Mouse (Mus musculus) adrenal gland, adult 18-20 months (tissue): ENCODE data around the gene Sinhcaf. TPM values are rescaled to one million over a fixed set of nuclear protein-coding genes. Genes with fewer than 3 reads are reported as not detected.
"Not testable (repeated sequence)": the region's sequence is repeated elsewhere in the genome, so short reads cannot be mapped to it uniquely, and the experiment has no call there.

ENCODE experiments used
- DNase-seq, 2 experiments: peaks; one replicate each; pipeline ENCODE4 v3.0.0; 2021 to 2022; ENCODE audit warnings: low spot score in 2 of 2
- total RNA-seq, 2 experiments: library from RNA; stranded (reverse); gene quantifications; 1 replicate in 1 of 2; 2 replicates in 1 of 2; pipeline ENCODE4 v1.2.3; 2021

The Sinhcaf gene
- total RNA-seq, 2 experiments from 2014 or later: 9.9 to 26.5 TPM

DNA sequence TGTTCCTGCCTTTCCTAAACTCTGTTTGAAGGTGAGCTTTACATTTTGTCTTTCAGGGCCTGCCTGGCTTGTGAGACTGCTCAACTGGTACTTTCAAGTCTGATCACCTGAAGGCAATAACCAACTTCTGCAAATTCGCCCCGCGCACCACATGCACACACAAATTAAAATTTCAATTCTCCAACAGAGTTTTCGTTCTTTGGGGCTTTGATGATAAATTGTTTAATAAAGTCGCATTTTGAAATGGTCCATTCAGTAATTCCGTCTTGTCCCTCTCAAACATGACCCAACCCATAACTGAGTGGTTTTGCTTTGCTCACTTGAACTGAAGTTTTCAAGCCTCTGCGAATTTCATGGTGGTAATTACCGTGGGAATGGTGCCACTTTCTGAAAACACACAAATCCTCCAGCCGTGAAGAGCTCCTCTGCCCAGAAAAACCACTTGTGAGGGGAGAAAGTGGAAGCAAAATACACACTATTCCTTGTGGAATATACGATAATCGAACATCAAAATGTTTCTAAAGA lies 676 bp upstream of the Sinhcaf start:
- no peak for DNase-seq

DNA sequence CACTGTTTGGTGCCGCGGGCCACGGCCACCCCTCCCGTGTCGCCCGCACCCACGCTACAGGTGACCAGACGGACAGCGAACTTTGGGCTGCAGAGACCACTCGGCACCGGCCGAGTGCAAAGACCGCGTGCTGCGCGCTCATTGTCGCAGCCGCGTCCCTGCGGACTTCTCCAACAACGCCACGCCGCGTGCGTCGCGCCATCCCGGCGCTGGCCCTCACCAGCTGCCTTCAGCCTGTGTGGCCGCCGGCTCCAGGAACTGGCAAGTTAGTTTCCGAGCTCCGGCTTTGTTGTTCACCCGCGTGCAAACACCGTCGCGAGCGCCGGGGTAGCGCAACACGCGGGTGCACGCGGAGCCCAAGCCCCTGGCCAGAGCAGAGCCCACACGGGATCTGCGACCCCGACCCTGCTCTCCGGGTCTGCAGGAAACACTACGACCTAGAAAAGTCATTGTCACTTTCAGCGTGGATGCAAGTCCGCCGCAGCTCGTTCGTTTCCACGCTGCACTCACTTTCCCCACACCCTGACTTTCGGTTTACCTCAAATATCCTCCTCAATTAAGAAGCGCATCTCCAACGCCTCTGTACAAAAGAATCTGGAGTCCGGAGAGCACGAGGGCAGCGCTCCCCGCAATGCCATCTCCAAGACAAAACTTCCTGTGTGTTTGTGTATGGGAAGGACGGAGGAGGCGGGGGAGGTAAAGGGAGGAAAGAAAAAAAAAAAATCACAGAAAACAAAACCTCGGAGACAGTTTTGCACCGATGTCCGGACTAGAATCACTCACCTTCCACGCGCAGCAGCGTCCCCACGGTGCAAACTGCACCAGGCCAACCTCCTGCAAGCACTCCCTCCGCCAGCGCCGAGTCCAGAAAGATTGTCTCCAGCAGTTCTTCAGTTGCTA lies 508 bp downstream of the Sinhcaf start:
- peak; percentile 56 to 57 for DNase-seq

- peak; percentile 63 to 74 for DNase-seq
Observed at GRCm38 (mm10) chr6:148944767-148945508, 1.3 kb downstream of the Sinhcaf start.

- DNase-seq: no peak
Observed at GRCm38 (mm10) chr6:148944344-148944766, 1.9 kb downstream of the Sinhcaf start.

DNA sequence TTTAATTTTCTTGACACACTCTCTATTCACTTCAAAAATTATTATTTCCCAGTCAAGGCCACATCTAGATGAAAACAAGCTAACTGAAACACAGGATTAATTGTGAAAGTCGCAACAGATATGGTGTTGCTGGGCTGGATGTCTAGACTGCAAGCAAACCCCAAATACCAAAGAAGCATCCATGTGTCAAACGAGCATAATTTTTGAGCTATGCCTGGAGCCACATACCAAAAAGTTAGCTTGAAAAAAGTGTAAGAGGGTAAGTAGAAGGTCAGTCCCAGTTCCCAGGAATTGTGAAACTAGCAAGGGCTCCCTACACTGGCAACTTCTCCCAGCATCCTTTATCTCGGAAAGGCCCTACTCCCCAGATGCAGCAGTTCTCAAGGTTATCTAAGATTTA lies 2.6 kb downstream of the Sinhcaf start:
- no peak for DNase-seq

DNA sequence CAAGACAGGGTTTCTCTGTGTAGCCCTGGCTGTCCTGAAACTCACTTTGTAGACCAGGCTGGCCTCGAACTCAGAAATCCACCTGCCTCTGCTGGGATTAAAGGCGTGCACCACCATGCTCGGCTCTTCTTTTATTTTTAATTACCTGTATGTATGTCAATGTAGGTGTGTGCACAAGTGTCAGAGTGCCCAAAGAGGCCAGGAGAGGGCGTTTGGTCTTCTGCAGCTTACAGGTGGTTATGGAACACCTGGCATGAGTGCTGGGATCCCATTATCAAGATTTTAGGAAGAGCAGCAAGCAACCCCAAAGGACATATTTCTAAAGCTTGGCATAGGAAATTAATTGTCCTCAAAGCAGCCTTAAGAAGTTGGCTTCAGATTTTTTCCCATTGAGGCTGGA lies 3.9 kb downstream of the Sinhcaf start:
- DNase-seq: no peak

DNA sequence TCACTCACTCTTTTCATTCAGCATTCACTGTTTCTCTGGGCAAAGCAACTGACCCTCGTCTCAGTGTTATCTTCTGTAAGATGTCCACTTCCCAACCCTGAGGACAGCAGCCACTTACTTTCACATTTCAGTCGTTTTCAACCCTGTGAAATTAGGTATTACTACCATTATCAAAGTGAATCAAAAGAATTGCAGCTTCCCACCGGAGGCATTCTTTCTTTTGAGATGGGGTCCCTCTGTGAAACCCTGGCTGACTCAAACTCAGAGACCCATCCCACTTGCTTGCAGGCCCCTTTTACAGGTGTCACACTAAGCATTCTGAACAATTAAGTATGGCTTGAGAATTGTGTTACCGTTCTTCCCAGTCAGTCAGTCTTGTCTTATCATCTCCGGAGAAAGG lies 4.4 kb downstream of the Sinhcaf start:
- DNase-seq: no peak

DNA sequence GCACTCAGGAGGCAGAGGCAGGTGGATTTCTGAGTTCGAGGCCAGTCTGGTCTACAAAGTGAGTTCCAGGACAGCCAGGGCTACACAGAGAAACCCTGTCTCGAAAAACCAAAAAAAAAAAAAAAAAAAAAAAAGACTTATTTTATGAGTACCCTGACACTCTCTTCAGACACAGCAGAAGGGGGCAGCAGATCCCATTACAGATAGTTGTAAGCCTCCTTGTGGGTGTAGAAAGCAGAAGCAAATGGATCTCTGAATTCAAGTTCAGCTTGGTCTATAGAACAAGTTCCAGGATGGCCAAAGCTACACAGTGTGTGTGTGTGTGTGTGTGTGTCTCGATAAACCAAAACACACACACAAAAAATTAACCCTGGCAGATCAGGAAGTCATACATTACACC lies 5.9 kb downstream of the Sinhcaf start:
- not testable (repeated sequence) for DNase-seq

GRCm38 (mm10) chr6:148937693-148938092 lies 8.6 kb downstream of the Sinhcaf start:
- DNase-seq: no peak

- no peak for DNase-seq
Observed at GRCm38 (mm10) chr6:148934961-148935590, 11.2 kb downstream of the Sinhcaf start.

DNA sequence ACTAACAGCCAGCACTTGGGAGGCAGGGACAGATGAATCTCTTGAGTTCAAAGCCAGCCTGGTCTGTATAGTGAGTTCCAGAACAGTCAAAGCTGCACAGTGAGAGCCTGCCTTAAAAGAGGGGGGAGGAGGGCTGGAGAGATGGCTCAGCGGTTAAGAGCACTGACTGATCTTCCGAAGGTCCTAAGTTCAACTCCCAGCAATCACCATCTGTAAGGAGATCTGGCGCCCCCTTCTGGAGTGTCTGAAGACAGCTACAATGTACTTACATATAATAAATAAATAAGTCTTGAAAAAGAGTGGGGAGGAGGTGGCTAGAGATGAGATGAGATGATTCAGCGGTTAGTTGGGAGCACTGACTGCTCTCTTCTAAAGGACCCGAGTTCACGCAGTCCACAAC lies 15.0 kb downstream of the Sinhcaf start:
- DNase-seq: no peak

DNA sequence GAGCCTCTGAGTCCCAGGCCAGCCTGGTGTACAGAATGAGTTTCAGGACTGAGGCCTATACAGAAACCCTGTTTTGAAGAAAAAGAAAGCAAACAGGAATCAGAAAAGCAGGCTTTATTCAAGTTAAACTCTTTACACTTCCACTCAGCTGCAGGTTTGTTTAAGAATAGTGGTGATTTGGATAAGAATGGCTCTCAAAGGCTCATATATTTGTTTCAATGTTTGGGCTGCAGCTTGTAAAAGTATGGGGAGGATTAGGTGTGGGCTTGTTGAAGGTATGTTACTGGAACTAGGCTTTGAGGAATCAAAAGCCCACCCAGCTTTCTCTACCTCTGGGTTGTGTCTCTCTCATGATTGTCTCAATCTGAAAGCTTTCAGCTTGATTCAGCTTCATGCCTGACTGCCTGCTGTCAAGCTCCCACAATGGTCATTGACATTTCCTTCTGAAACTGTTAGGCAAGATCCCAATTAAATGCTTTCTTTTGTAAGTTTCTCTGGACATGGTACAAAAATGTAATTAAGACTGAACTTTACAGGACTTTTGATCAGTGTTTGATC lies 27.3 kb downstream of the Sinhcaf start:
- DNase-seq: no peak

DNA sequence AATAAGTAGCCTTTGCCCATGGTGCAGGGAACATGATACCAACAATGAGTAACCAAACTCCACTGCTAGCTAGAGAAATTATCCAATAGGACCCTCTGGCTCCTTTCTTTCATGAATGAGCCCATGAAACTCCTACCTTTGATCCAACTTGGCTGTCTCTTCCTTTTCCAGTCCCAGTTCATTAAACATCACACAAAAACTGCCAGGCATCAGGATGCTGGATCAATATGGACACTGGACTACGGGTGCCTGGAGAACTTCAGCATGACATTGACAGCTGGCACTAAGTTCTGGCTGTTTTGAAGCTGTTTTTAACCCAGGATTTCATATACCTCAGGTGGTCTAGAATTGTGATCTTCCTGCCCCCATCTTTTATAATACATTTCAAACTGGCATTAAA lies 28.6 kb downstream of the Sinhcaf start:
- DNase-seq: no peak

GRCm38 (mm10) chr6:148916817-148917216 lies 29.4 kb downstream of the Sinhcaf start:
- DNase-seq: peak in 1 of 2 experiments; percentile 24

DNA sequence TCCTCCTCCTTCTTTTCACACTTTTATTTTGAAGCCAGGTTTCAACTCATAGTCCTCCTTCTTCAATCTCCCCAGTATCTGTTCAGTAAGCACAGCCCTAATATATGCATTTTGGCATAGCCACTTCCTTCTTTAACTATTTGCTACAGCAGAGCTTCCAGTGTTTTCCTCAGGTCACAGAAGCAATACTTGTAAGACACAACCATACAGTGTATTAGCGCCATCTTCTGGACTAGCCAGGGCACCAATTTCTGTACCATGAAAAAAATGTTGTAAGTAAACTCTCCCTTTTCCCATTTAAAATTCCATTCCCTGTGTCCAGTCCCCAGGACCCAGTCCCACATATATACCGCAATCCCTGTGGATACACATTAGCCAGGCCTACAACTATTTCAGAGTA lies 32.3 kb downstream of the Sinhcaf start:
- DNase-seq: peak in 1 of 2 experiments; percentile 35

DNA sequence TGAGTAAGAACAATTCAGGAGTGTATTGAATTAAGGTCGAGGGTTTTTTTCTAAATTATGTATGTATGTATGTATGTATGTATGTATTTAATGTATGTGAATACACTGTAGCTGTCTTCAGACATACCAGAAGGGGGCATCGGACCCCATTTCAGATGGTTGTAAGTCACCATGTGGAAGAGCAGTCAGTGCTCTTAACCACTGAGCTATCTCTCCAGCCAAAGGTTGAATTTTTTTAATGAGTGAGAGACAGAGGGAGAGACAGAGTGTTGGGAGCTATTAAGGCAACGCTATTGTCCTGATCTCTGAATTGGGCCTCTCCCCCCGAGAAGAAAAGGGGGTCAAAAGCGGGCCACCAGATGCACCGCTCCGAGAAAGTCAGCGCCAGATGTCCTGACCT lies 34.4 kb downstream of the Sinhcaf start:
- DNase-seq: not testable (repeated sequence)

GRCm38 (mm10) chr6:148906958-148907357 lies 39.3 kb downstream of the Sinhcaf start:
- DNase-seq: no peak

DNA sequence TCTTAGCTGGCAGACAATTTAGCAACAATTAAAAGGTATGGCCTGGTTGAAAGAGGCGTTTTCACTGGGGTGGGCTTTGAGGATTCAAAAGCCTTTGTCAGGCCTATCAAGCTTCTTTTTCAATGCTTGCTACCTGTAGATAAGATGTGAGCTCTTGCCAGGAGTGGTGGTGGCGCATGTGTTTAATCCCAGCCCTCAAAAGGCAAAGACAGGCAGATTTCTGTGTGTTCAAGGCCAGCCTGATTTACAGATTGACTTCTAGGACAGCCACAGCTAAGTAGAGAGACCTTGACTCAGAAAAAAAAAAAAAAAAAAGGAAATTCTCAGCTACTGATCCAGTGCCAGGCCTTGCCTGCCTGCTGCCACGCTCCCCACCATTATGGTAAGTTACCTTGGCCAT lies 43.5 kb downstream of the Sinhcaf start:
- no peak for DNase-seq

GRCm38 (mm10) chr6:148896507-148896851 lies 49.8 kb downstream of the Sinhcaf start:
- DNase-seq: no peak

GRCm38 (mm10) chr6:148895773-148896506 lies 50.3 kb downstream of the Sinhcaf start, which contains the start of gene Caprin2:
Gene Caprin2, minus strand, starts transcription at chr6:148896237.
- peak; percentile 91 to 96 for DNase-seq
